Mouse (Mus musculus): Measurements from ENCODE around the gene Tmc6. TPM values are rescaled to one million over a fixed set of nuclear protein-coding genes. Genes with fewer than 3 reads are reported as not detected.

The Tmc6 gene
- total and polyA plus RNA-seq, 3 experiments = 16.8 to 28.4 (median 26.8) TPM

DNA sequence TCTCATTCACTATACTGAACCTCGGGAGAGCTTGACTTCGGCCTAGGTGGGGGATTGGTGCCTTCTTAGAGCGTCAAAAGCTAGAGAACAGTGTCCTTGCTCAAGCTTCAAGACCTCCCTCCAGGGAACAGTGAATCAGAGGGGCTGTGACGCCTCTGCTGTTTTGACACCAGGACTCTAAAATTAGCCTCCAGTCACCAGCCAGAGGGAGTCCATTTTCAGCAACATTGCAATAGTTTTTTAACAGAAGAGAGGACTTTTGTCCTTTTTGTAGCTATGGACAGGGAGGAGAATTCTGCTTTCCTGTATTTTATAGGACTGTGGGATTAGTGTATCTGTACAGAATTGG, 51.5 kb downstream of the Tmc6 start:
- H3K4me3 ChIP-seq (replicated peaks in 1 of 3; ENCODE audit: low read depth in 2 of 3, low read length in 2 of 3, poor library complexity in 1 of 3) = no peak overlapping the region
- no peaks in the 10 kb centered on the region for H3K9me3 ChIP-seq (replicated peaks; ENCODE audit: low read length)
- no peak overlapping the region for H3K4me2 ChIP-seq (ENCODE audit: insufficient read depth, low read depth, poor library complexity, severe bottlenecking)
- in situ Hi-C loops (cut with MboI; ENCODE audit: low pct_ligation_motif_present, low pct_unique_long_range_greater_than_20kb, low sequenced_read_pairs) (no loop called here), dilution Hi-C loops (cut with MboI; ENCODE audit: extremely low pct_ligation_motif_present, extremely low pct_unique_long_range_greater_than_20kb, low sequenced_read_pairs) (no loop called here)
- H3K79me2 ChIP-seq (replicated peaks; ENCODE audit: control insufficient read depth, extremely low read depth, insufficient read depth, poor library complexity, severe bottlenecking) = no peaks in the 10 kb centered on the region
- no peaks in the 10 kb centered on the region for H3K27me3 ChIP-seq (replicated peaks)
- H3K27ac ChIP-seq (ENCODE audit: insufficient read depth, low read depth) = no peak overlapping the region
- no peak overlapping the region for H3K9ac ChIP-seq (ENCODE audit: insufficient read depth, low read depth)
- peaks cover 19 to 29% of the 10 kb centered on the region in 2 experiments for H3K36me3 ChIP-seq (replicated peaks in 1 of 2; ENCODE audit: control insufficient read depth in 1 of 2, insufficient read depth in 1 of 2, low read length in 1 of 2)
- no peak for DNase-seq (ENCODE audit: extremely low read depth)
- TF ChIP-seq ZNF384 (IDR thresholded peaks at IDR 0.05; ENCODE audit: low read depth, low read length) (no peak), IRF4 (IDR thresholded peaks at IDR 0.05; ENCODE audit: low read depth, low read length) (no peak), MEF2A (IDR thresholded peaks at IDR 0.05; ENCODE audit: borderline replicate concordance, low read depth, low read length) (no peak), CTCF (conservative IDR thresholded peaks at IDR 0.05 in 1 of 2, IDR thresholded peaks at IDR 0.05 in 1 of 2; ENCODE audit: low read depth in 2 of 2, low read length in 2 of 2) (no peak), TBP (conservative IDR thresholded peaks at IDR 0.05; ENCODE audit: low read depth, low read length) (no peak), SMC3 (IDR thresholded peaks at IDR 0.05; ENCODE audit: low read depth, low read length) (no peak), SIN3A (IDR thresholded peaks at IDR 0.05; ENCODE audit: low read length) (no peak), KAT2A (IDR thresholded peaks at IDR 0.05; ENCODE audit: insufficient replicate concordance, low read length) (no peak)
- H3K4me1 ChIP-seq (ENCODE audit: control insufficient read depth in 1 of 2, insufficient read depth in 2 of 2) = peaks cover 0 to 38% of the 10 kb centered on the region in 2 experiments; a peak in 2 of 4 replicates

DNA sequence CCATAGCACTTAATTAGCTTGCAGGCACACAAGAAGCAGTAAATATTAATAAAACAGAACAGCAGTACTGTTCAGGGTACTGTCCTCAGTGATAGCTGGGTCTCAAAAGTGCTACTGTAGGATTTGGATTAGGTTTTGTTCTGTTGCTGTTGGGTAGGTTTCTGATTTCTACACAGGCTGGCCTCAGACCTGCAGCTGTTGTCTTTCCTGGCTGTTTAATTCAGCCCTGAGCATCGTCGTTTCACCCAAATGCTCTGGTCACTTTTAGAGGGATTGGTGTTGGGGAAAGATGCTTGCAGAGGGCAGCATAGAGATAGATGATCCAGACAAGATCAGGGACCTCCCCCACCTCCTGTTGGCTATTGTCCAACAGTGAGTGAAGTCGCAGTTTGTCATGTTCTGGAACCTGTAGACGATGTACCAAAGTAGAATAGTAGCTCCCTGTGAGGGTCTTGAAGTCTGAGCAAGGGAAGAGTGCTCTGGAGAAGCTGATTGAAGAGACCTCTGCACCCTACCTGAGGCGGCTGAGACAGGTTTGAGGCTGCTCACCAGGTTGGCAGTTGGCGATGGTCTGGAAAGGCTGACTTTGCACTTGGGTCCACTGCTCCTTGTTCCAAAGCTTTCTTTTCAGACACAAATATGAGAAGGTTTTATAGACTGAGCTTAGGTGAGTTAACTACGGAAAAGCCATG, 52.1 kb downstream of the Tmc6 start:
- H3K9ac ChIP-seq (ENCODE audit: insufficient read depth, low read depth) = no peak overlapping the region
- H3K36me3 ChIP-seq (replicated peaks in 1 of 2; ENCODE audit: control insufficient read depth in 1 of 2, insufficient read depth in 1 of 2, low read length in 1 of 2) = peaks cover 16 to 24% of the 10 kb centered on the region in 2 experiments
- H3K9me3 ChIP-seq (replicated peaks; ENCODE audit: low read length) = no peaks in the 10 kb centered on the region
- dilution Hi-C loops (cut with MboI; ENCODE audit: extremely low pct_ligation_motif_present, extremely low pct_unique_long_range_greater_than_20kb, low sequenced_read_pairs) = no loop called here
- H3K4me1 ChIP-seq (ENCODE audit: control insufficient read depth in 1 of 2, insufficient read depth in 2 of 2) = peaks cover 0 to 42% of the 10 kb centered on the region in 2 experiments; a peak in 2 of 4 replicates
- H3K4me2 ChIP-seq (ENCODE audit: insufficient read depth, low read depth, poor library complexity, severe bottlenecking) = no peak overlapping the region
- no peaks in the 10 kb centered on the region for H3K27me3 ChIP-seq (replicated peaks)
- H3K4me3 ChIP-seq (replicated peaks in 1 of 3; ENCODE audit: low read depth in 2 of 3, low read length in 2 of 3, poor library complexity in 1 of 3) = no peak overlapping the region
- in situ Hi-C loops (cut with MboI; ENCODE audit: low pct_ligation_motif_present, low pct_unique_long_range_greater_than_20kb, low sequenced_read_pairs) = no loop called here
- H3K79me2 ChIP-seq (replicated peaks; ENCODE audit: control insufficient read depth, extremely low read depth, insufficient read depth, poor library complexity, severe bottlenecking) = no peaks in the 10 kb centered on the region
- TF ChIP-seq KAT2A (IDR thresholded peaks at IDR 0.05; ENCODE audit: insufficient replicate concordance, low read length) (no peak), PAX5 (IDR thresholded peaks at IDR 0.05; ENCODE audit: low read length) (no peak), ZKSCAN1 (IDR thresholded peaks at IDR 0.05; ENCODE audit: borderline replicate concordance, low read depth, low read length) (no peak), MYC (IDR thresholded peaks at IDR 0.05; ENCODE audit: low read depth, low read length) (no peak), GABPA (IDR thresholded peaks at IDR 0.05; ENCODE audit: insufficient replicate concordance, low read depth, low read length) (no peak), CTCF (conservative IDR thresholded peaks at IDR 0.05 in 1 of 2, IDR thresholded peaks at IDR 0.05 in 1 of 2; ENCODE audit: low read depth in 2 of 2, low read length in 2 of 2) (no peak), TCF12 (IDR thresholded peaks at IDR 0.05; ENCODE audit: low read depth, low read length) (no peak), JUND (conservative IDR thresholded peaks at IDR 0.05; ENCODE audit: low read depth, low read length) (no peak), MAZ (IDR thresholded peaks at IDR 0.05; ENCODE audit: low read depth, low read length) (no peak), EP300 (IDR thresholded peaks at IDR 0.05; ENCODE audit: low read length) (no peak), MXI1 (IDR thresholded peaks at IDR 0.05; ENCODE audit: low read depth, low read length) (no peak), BHLHE40 (IDR thresholded peaks at IDR 0.05; ENCODE audit: low read depth, low read length) (no peak), UBTF (IDR thresholded peaks at IDR 0.05; ENCODE audit: low read depth, low read length) (no peak), RCOR1 (conservative IDR thresholded peaks at IDR 0.05; ENCODE audit: low read depth, low read length) (no peak), CHD2 (IDR thresholded peaks at IDR 0.05; ENCODE audit: low read length) (no peak)
- H3K27ac ChIP-seq (ENCODE audit: insufficient read depth, low read depth) = no peak overlapping the region
- DNase-seq (ENCODE audit: extremely low read depth) = no peak

Data from CH12.LX (cell line).